Mouse (Mus musculus): ENCODE results near the gene Gorasp1. TPM values are rescaled to one million over a fixed set of nuclear protein-coding genes. Genes with fewer than 3 reads are reported as not detected.
A peak's percentile ranks its signal among the peaks of the same experiment; 100 is the strongest.

The Gorasp1 gene
- polyA plus RNA-seq, 1 experiment from 2014 or later, result 16.4 TPM

DNA sequence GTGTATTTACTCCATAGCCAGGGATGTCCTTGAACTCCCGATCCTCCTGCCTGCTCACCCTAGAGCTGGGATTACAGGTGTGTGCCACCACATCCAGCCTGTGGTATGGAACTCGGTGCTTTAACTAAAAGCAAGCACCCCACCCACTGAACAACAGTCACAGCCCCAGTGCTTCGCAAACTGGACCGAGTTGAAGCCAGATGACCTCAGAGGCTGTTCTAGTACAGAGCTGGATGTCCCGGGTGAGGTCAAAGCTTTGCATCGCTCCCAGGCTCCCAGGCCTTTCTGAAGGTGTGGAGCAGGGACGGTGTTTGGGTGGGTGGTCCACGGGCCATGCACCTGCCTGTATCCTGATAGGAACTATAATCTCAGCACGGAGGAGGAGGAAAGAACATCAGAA is 14.0 kb upstream of the Gorasp1 start:
- Histone ChIP-seq H3K27me3 (replicated peaks; ENCODE audit: control insufficient read depth, insufficient read depth, low read length) (no peaks in the 10 kb centered on the region), H3K4me3 (ENCODE audit: low read depth, low read length) (no peak overlapping the region), H3K27ac (ENCODE audit: low read depth, low read length) (no peak overlapping the region), H3K9ac (ENCODE audit: low read depth, low read length) (no peak overlapping the region), H3K36me3 (ENCODE audit: control insufficient read depth, insufficient read depth) (no peaks in the 10 kb centered on the region), H3K4me2 (replicated peaks; ENCODE audit: low read depth) (no peak overlapping the region), H3K4me1 (replicated peaks; ENCODE audit: control insufficient read depth, insufficient read depth, low read length) (no peaks in the 10 kb centered on the region), H3K9me3 (ENCODE audit: control insufficient read depth) (no peaks in the 10 kb centered on the region)
- no peak for TF ChIP-seq CTCF (IDR thresholded peaks at IDR 0.05; ENCODE audit: low read depth)
- 79% methylated on average over 9 of the region's 9 CpGs for WGBS
- no peak for ATAC-seq

DNA sequence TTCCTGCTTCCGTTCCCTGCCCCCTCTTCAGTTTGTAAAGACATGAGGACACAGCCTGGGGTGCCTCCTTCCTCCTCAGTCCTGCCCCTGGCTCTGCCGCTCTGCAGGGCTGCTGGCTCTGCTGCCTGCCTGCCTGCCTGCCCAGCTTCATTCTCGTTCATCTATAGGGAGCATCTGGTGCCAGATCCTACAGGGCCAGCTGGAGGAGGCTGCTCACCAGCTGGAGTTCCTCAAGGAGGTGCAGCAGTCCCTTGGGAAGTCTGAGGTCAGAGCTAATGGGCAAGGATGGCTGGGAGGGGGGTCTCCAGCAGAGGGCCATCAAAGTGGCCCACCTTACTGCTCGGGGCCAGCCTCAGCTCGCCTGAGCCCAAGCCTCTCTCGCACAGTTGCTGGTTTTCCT is 13.1 kb upstream of the Gorasp1 start:
- Histone ChIP-seq H3K9ac (ENCODE audit: low read depth, low read length) (no peak overlapping the region), H3K4me3 (ENCODE audit: low read depth, low read length) (no peak overlapping the region), H3K27ac (ENCODE audit: low read depth, low read length) (no peak overlapping the region), H3K36me3 (ENCODE audit: control insufficient read depth, insufficient read depth) (no peaks in the 10 kb centered on the region), H3K4me2 (replicated peaks; ENCODE audit: low read depth) (no peak overlapping the region), H3K9me3 (ENCODE audit: control insufficient read depth) (no peaks in the 10 kb centered on the region), H3K27me3 (replicated peaks; ENCODE audit: control insufficient read depth, insufficient read depth, low read length) (no peaks in the 10 kb centered on the region), H3K4me1 (replicated peaks; ENCODE audit: control insufficient read depth, insufficient read depth, low read length) (no peaks in the 10 kb centered on the region)
- ATAC-seq, result no peak
- 56% methylated on average over 6 of the region's 6 CpGs for WGBS
- TF ChIP-seq CTCF (IDR thresholded peaks at IDR 0.05; ENCODE audit: low read depth), result no peak

DNA sequence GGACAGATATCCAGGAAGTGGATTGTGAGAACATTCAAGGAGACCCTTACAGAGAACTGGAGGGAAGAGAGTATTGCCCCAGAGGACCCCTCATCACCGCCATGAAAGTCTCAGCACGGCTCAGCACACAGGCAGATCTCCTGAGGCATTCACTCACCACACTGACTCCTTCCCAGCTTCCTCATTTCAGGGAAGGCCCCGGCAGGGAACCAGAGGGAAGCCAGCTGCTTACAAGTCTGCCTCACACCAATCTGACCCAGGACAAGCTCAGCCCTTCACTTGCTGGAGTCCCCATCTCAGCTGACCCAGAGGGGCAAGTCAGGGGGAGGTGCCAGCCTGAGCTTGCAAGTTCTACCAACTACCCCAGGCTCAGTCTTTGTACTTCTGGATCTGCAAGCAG is 11.4 kb upstream of the Gorasp1 start:
- WGBS, result 44% methylated on average over 3 of the region's 3 CpGs
- Histone ChIP-seq H3K4me3 (ENCODE audit: low read depth, low read length) (no peak overlapping the region), H3K36me3 (ENCODE audit: control insufficient read depth, insufficient read depth) (no peaks in the 10 kb centered on the region), H3K4me2 (replicated peaks; ENCODE audit: low read depth) (no peak overlapping the region), H3K9ac (ENCODE audit: low read depth, low read length) (no peak overlapping the region), H3K27me3 (replicated peaks; ENCODE audit: control insufficient read depth, insufficient read depth, low read length) (no peaks in the 10 kb centered on the region), H3K27ac (ENCODE audit: low read depth, low read length) (no peak overlapping the region), H3K4me1 (replicated peaks; ENCODE audit: control insufficient read depth, insufficient read depth, low read length) (no peaks in the 10 kb centered on the region), H3K9me3 (ENCODE audit: control insufficient read depth) (no peaks in the 10 kb centered on the region)
- no peak for ATAC-seq
- TF ChIP-seq CTCF (IDR thresholded peaks at IDR 0.05; ENCODE audit: low read depth), result no peak

DNA sequence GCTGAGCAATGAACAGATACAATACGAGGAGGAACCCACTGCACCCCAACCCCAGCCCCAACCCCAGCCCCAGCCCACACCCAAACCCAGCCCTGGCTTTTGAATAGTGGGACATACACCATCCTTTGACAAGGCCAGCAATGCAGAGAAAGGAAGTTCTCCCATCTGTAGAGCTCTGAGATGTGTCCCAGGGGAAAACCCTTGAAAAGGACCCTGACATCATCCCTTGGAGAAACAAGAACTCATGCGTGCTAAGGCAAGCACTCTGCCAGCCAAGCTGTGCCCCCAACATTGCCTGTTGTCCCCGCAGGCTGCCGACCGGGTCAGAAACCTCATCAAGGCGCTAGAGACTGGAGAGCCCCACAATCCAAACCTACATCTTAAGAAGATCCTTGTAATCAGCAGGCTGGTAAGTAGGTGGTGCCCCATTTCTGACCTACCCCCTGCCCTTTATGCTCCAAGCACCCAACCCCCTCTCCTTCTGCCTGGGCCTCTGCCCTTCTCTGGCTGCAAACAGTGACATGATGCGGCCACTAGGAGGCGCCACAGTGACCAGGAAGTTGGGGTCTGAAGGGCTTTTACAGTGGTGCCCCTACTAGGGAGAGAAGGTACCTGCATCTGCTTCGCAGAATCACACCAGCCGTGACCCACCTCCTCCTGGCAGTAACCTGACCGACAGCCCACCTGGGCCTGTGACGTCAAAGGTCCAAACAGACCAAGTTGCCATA is 8.0 kb upstream of the Gorasp1 start:
- Histone ChIP-seq H3K9me3 (ENCODE audit: control insufficient read depth) (no peaks in the 10 kb centered on the region), H3K4me3 (ENCODE audit: low read depth, low read length) (no peak overlapping the region), H3K4me2 (replicated peaks; ENCODE audit: low read depth) (no peak overlapping the region), H3K27me3 (replicated peaks; ENCODE audit: control insufficient read depth, insufficient read depth, low read length) (no peaks in the 10 kb centered on the region), H3K9ac (ENCODE audit: low read depth, low read length) (no peak overlapping the region), H3K27ac (ENCODE audit: low read depth, low read length) (no peak overlapping the region), H3K36me3 (ENCODE audit: control insufficient read depth, insufficient read depth) (no peaks in the 10 kb centered on the region), H3K4me1 (replicated peaks; ENCODE audit: control insufficient read depth, insufficient read depth, low read length) (no peaks in the 10 kb centered on the region)
- TF ChIP-seq CTCF (IDR thresholded peaks at IDR 0.05; ENCODE audit: low read depth), result peak; percentile 75
- 74% methylated on average over 12 of the region's 12 CpGs for WGBS
- ATAC-seq, result no peak

DNA sequence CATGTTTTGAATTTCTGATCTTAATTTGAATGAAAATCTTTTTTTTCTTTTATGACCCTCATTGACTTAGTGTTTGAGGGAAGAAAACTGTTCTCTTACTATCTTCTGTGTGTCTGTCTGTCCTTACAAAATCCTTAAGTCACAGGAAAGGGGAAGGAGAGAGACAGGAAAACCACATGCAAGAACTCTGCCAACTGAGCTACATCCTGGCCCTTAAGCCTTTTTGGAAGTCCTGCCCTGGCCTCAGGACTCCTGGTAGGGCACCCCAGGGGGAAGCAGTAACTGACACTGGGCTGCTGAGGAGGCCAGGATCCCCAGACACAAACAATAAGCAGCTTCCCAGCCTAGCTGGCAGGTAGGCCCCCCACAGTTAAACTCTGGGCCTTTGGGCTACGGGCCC is 6.0 kb upstream of the Gorasp1 start:
- no peaks in the 10 kb centered on the region for H3K27me3 ChIP-seq (replicated peaks; ENCODE audit: control insufficient read depth, insufficient read depth, low read length)
- 71% methylated on average over 1 of the region's 1 CpGs for WGBS

DNA sequence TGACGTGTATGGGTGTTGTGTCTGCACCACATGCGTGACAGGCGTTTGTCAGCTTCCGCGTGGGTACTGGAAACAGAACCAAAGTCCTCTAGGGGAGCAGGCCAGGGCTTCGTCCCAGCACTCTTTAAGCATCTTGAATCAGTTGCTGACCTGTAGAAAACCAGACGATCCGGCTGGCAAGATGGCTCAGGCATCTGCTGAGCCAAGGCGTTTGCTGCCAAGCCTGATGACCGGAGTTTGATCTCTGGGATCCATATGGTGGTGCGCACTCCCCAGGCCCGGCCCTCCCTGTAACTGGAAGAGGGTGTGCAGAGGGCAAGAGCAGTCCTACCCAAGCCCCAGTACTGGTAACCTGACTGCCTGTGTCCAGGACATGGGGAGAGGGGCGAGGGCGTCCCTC is 4.5 kb upstream of the Gorasp1 start:
- H3K4me1 ChIP-seq (replicated peaks; ENCODE audit: control insufficient read depth, insufficient read depth, low read length), result no peaks in the 10 kb centered on the region
- no peak for TF ChIP-seq CTCF (IDR thresholded peaks at IDR 0.05; ENCODE audit: low read depth)
- H3K4me3 ChIP-seq (ENCODE audit: low read depth, low read length), result no peak overlapping the region
- H3K27me3 ChIP-seq (replicated peaks; ENCODE audit: control insufficient read depth, insufficient read depth, low read length), result no peaks in the 10 kb centered on the region
- no peaks in the 10 kb centered on the region for H3K9me3 ChIP-seq (ENCODE audit: control insufficient read depth)
- no peak overlapping the region for H3K9ac ChIP-seq (ENCODE audit: low read depth, low read length)
- H3K36me3 ChIP-seq (ENCODE audit: control insufficient read depth, insufficient read depth), result no peaks in the 10 kb centered on the region
- ATAC-seq, result no peak
- H3K4me2 ChIP-seq (replicated peaks; ENCODE audit: low read depth), result no peak overlapping the region
- whole genome bisulfite sequencing, result 83% methylated on average over 14 of the region's 14 CpGs
- H3K27ac ChIP-seq (ENCODE audit: low read depth, low read length), result no peak overlapping the region

More for the DNA sequence above, 6.0 kb upstream of the Gorasp1 start:
- Histone ChIP-seq H3K4me2 (replicated peaks; ENCODE audit: low read depth) (no peak overlapping the region), H3K27ac (ENCODE audit: low read depth, low read length) (no peak overlapping the region), H3K9ac (ENCODE audit: low read depth, low read length) (no peak overlapping the region), H3K4me3 (ENCODE audit: low read depth, low read length) (no peak overlapping the region), H3K4me1 (replicated peaks; ENCODE audit: control insufficient read depth, insufficient read depth, low read length) (no peaks in the 10 kb centered on the region), H3K9me3 (ENCODE audit: control insufficient read depth) (no peaks in the 10 kb centered on the region), H3K36me3 (ENCODE audit: control insufficient read depth, insufficient read depth) (no peaks in the 10 kb centered on the region)
- no peak for ATAC-seq
- no peak for TF ChIP-seq CTCF (IDR thresholded peaks at IDR 0.05; ENCODE audit: low read depth)
